Mouse (Mus musculus) heart, embryonic 15.5 days (tissue): Measurements from ENCODE around the gene Lgals7. TPM values are rescaled to one million over a fixed set of nuclear protein-coding genes. Genes with fewer than 3 reads are reported as not detected.
"Not testable (repeated sequence)": the region's sequence is repeated elsewhere in the genome, so short reads cannot be mapped to it uniquely, and the experiment has no call there.

ENCODE experiments used
- ATAC-seq: fragments of 200-750 bp; cut with Nextera tagmentation; replicated peaks from 2 replicates; pipeline ENCODE4 v1.8.0; 2017; ENCODE audit warnings: low read depth, moderate TSS enrichment; ENCODE audit not compliant: insufficient number of reproducible peaks, insufficient read depth, low FRiP score
- H3K27ac ChIP-seq: fragments of 300-500 bp; sonication (generic); 2 replicates; pipeline ENCODE4 v1.5.1; 2015; ENCODE audit warnings: mild to moderate bottlenecking, inconsistent platforms
- H3K27me3 ChIP-seq: fragments of 300-500 bp; sonication (generic); 2 replicates; pipeline ENCODE4 v1.6.1; 2015; ENCODE audit warnings: inconsistent platforms
- H3K36me3 ChIP-seq: fragments of 300-500 bp; sonication (generic); 2 replicates; pipeline ENCODE4 v1.6.1; 2015; ENCODE audit warnings: mild to moderate bottlenecking, inconsistent platforms
- H3K4me1 ChIP-seq: fragments of 300-500 bp; sonication (generic); replicated peaks from 2 replicates; pipeline ENCODE4 v1.6.1; 2015; ENCODE audit warnings: inconsistent platforms
- H3K4me2 ChIP-seq: fragments of 300-500 bp; sonication (generic); 2 replicates; pipeline ENCODE4 v1.6.1; 2015; ENCODE audit warnings: inconsistent platforms, mild to moderate bottlenecking, moderate library complexity
- H3K4me3 ChIP-seq: fragments of 300-500 bp; sonication (generic); 2 replicates; pipeline ENCODE4 v1.5.1; 2015; ENCODE audit warnings: mild to moderate bottlenecking, inconsistent platforms
- H3K9ac ChIP-seq: fragments of 300-500 bp; sonication (generic); 2 replicates; pipeline ENCODE4 v1.6.1; 2015; ENCODE audit warnings: mild to moderate bottlenecking, inconsistent platforms
- H3K9me3 ChIP-seq: fragments of 300-500 bp; sonication (generic); replicated peaks from 2 replicates; pipeline ENCODE4 v1.6.1; 2016; ENCODE audit warnings: inconsistent platforms
- WGBS: fragments of 180-500 bp; shearing (Covaris S2); methylation state at CpG from one replicate; pipeline ENCODE4 v1.1.7; 2015; ENCODE audit warnings: mixed read lengths; 5-methylcytosine and 5-hydroxymethylcytosine counted together
- polyA plus RNA-seq: library from polyadenylated mRNA; unstranded; fragments of >200 nt; fragmentation: Nextera tagmentation; extraction: Ambion mirVana; gene quantifications from 2 replicates; pipeline ENCODE4 v1.2.1, GENCODE M21; 2015

Lgals7 gene
- polyA plus RNA-seq, 1 experiment from 2014 or later = 2.7 TPM

DNA sequence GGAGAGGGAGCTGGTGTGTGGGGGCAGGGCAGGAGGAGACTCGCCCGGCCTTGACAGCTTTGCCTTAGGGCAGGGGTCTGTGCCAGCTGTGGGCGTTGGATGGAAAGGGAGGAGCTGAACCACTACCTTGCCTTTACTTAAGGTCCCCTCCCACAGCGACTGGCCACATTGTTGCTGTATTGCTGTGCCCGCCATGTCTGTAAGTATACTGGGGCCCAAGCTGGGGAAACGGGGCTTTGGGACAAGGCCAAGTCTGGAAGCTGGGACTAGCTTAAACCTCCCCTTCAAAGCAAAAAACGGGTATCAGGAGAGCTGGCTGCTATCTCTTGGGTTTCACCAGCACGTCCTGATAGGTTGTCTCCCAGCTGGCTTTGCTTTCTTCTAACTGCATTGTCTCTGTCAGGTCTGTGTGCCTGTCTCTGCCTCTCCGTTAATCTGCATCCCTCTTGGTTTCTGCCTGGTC is 666 bp downstream of the Lgals7 start:
- H3K4me2 ChIP-seq = peak overlapping the region; percentile 36
- peak overlapping the region; percentile 26; the same call in 1 of the 2 replicates for H3K27ac ChIP-seq
- 38% methylated on average over 9 of the region's 9 CpGs for WGBS
- no peaks in the 10 kb centered on the region for H3K9me3 ChIP-seq
- ATAC-seq = no peak
- no peak overlapping the region for H3K9ac ChIP-seq
- H3K4me3 ChIP-seq = no peak overlapping the region
- H3K36me3 ChIP-seq = no peaks in the 10 kb centered on the region
- H3K27me3 ChIP-seq = no peaks in the 10 kb centered on the region
- peaks cover 30% of the 10 kb centered on the region for H3K4me1 ChIP-seq

GRCm38 (mm10) chr7:28865481-28866300 is 2.0 kb downstream of the Lgals7 start:
- Histone ChIP-seq H3K27ac (no peak overlapping the region), H3K4me3 (peak overlapping the region; percentile 29), H3K27me3 (no peaks in the 10 kb centered on the region), H3K36me3 (no peaks in the 10 kb centered on the region), H3K4me1 (peaks cover 30% of the 10 kb centered on the region), H3K4me2 (peak overlapping the region; percentile 58), H3K9me3 (no peaks in the 10 kb centered on the region), H3K9ac (no peak overlapping the region)
- ATAC-seq = peak; percentile 51
- WGBS = 37% methylated on average over 33 of the region's 33 CpGs

DNA sequence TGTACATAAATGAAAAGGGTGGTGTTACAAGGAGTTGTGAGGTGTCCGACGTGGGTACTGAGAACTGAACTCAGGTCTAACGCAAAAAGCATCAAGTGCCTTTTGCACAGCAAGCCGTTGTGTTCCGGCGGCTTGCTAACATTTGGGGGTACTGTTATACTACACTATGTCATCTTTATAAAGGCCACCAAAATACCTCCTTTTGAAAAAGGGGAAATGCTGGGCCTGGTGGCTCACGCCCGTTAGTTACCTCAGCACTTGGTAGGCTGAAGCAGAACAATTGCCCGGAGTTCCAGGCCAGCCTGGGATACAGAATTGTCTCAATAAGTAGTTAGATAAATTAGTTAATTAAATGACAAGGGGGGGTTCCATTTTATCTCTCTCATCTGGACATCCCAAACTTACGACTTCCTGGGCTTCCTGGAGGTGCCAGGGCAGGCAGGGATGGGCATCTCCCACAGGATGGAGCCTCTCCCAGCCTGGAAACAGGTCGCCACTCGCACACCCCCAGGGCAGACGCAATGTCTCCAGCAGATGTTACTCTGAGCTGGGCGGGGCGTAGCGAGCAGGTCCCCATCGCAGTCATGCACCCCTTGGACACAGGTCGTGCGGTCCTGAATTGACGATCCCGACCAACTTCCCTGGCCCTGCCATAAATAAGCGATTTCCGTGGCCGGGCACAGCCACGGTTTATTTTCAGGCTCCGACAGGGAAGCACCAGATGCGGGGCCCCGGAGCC is 3.3 kb downstream of the Lgals7 start:
- H3K4me3 ChIP-seq = no peak overlapping the region
- no peak overlapping the region for H3K9ac ChIP-seq
- ATAC-seq = no peak
- 0 out of 2 replicates have a peak overlapping the region, but pooled peaks have one; percentile 15 for H3K27ac ChIP-seq
- no peaks in the 10 kb centered on the region for H3K9me3 ChIP-seq
- H3K36me3 ChIP-seq = no peaks in the 10 kb centered on the region
- 89% methylated on average over 28 of the region's 28 CpGs for WGBS
- peaks cover 30% of the 10 kb centered on the region for H3K4me1 ChIP-seq
- H3K27me3 ChIP-seq = no peaks in the 10 kb centered on the region
- peak overlapping the region; percentile 59; the same call in 1 of the 2 replicates for H3K4me2 ChIP-seq

DNA sequence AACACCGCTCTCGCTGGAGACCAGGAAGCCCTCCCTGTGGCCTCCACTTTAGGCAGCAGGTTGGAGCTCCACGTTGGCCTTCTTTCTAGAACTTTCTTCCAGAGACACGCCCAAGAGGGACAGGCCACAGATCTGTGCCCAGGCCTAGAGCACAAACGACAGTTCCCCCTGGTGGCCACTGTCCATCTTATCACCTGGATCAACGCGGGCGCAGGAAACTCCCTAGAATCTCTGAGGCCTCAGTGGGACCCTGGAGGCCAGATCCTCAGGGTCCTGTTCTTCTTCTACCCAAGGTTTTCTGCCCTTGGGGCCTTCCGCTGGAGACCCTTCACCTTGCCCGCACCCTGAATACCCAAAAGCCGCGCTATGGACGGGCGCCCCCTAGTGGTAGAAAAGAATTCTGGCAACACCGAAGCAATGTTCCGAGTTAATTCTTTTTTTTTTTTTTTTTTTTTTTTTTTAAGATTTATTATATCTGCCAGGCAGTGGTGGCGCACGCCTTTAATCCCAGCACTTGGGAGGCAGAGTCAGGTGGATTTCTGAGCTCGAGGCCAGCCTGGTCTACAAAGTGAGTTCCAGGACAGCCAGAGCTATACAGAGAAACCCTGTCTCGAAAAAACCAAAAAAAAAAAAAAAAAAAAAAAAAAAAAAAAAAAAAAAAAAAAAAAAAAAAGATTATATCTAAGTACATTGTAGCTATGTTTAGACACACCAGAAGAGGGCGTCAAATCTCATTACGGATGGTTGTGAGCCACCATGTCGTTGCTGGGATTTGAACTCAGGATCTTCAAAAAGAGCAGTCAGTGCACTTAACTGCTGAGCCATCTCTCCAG is 4.1 kb downstream of the Lgals7 start:
- H3K4me1 ChIP-seq = peaks cover 30% of the 10 kb centered on the region
- H3K9me3 ChIP-seq, H3K9ac ChIP-seq, H3K27me3 ChIP-seq, H3K36me3 ChIP-seq, ATAC-seq: not testable (repeated sequence)
- H3K27ac ChIP-seq = 0 out of 2 replicates have a peak overlapping the region, but pooled peaks have one; percentile 15
- peak overlapping the region; percentile 31; the same call in 1 of the 2 replicates for H3K4me3 ChIP-seq
- H3K4me2 ChIP-seq = peak overlapping the region; percentile 59
- WGBS = 27% methylated on average over 23 of the region's 23 CpGs

DNA sequence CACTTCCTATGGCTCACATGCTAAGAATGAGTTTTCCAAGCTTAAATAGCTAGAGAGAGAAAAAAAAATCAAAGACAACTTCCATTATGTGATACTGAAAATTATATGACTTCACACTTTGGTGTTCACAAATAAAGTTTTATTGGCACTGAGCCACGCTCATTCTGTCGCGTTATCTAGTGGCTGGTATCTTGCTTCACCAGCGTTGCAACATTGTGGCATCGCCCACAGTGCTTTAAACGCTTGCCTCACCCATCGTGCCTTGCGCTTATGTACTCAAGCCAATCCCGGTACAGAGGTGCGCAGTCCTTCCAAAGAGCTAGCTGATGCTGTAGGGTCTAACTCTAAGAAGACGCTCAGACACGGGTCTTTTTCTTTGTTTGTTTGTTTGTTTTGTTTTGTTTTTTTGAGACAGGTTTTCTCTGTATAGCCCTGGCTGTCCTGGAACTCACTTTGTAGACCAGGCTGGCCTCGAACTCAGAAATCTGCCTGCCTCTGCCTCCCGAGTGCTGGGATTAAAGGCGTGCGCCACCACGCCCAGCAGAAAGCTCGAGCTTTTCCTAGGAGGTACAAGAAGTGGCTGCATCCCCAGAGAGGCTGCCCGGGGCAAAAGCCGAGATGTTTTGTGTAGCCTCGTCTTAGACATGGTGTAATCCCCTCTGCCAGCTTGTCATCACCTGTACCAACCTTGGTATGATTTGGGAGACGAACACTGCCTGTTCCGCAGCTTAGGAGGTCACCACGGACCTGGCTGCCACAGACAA is 7.4 kb downstream of the Lgals7 start:
- Histone ChIP-seq H3K36me3 (no peaks in the 10 kb centered on the region), H3K27me3 (no peaks in the 10 kb centered on the region), H3K4me1 (peaks cover 10% of the 10 kb centered on the region), H3K9ac (no peak overlapping the region), H3K9me3 (no peaks in the 10 kb centered on the region), H3K4me2 (no peak overlapping the region), H3K4me3 (no peak overlapping the region), H3K27ac (no peak overlapping the region)
- no peak for ATAC-seq
- WGBS = 81% methylated on average over 24 of the region's 24 CpGs

DNA sequence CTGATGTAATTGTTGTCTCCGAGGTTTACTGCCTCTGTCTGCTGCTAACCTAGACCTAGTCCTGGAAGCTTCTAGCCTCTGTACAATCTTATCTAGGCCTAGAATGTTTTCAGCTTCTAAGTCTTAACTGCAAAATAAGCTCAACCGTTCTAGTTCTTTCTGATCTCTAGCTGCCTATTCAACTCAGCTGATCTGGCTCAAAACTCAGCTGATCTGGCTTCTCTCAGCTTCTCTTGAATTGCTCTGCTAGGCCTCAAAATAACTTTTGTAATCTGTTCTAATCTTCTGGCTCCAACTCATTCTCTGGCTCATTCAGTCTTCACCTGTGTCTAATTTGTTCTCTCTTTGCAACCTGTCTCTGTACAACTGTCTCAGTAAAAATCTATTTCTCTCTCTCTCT is 10.9 kb downstream of the Lgals7 start:
- 49% methylated on average over 2 of the region's 2 CpGs for WGBS

DNA sequence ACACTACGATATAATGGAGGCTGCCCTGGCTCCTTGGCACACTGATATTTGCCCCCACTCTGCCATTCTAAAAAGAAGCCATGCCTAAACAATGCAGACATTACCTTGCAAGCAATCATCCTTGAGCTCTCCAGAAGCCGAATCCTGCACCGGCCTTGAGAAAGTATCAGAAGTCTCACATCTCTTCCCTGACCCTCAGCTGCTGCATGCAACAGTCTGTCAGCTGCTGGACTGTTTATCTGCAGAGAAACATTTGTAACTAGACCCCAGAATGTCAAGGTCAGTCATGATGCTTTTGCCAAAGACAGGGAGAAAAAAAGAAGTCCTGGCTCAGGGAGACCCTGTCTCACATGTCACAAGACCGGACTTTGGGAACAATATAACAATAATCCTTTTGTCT is 12.4 kb downstream of the Lgals7 start:
- no peak overlapping the region for H3K4me3 ChIP-seq
- ATAC-seq = no peak
- WGBS = 63% methylated on average over 4 of the region's 4 CpGs

More for the DNA sequence above, 10.9 kb downstream of the Lgals7 start:
- no peak overlapping the region for H3K4me3 ChIP-seq
- no peak overlapping the region for H3K9ac ChIP-seq
- no peaks in the 10 kb centered on the region for H3K36me3 ChIP-seq
- no peak overlapping the region for H3K4me2 ChIP-seq
- no peak overlapping the region for H3K27ac ChIP-seq
- no peaks in the 10 kb centered on the region for H3K4me1 ChIP-seq
- no peaks in the 10 kb centered on the region for H3K9me3 ChIP-seq
- H3K27me3 ChIP-seq = no peaks in the 10 kb centered on the region
- ATAC-seq = no peak

GRCm38 (mm10) chr7:28877155-28877554 is 13.5 kb downstream of the Lgals7 start:
- Histone ChIP-seq H3K4me3 (no peak overlapping the region), H3K4me1 (no peaks in the 10 kb centered on the region), H3K4me2 (no peak overlapping the region), H3K27ac (no peak overlapping the region), H3K9ac (no peak overlapping the region), H3K36me3 (no peaks in the 10 kb centered on the region), H3K9me3 (no peaks in the 10 kb centered on the region), H3K27me3 (no peaks in the 10 kb centered on the region)
- ATAC-seq = no peak
- 71% methylated on average over 7 of the region's 7 CpGs for WGBS

More for the DNA sequence above, 12.4 kb downstream of the Lgals7 start:
- no peaks in the 10 kb centered on the region for H3K9me3 ChIP-seq
- no peak overlapping the region for H3K27ac ChIP-seq
- no peak overlapping the region for H3K9ac ChIP-seq
- no peaks in the 10 kb centered on the region for H3K4me1 ChIP-seq
- no peak overlapping the region for H3K4me2 ChIP-seq
- H3K27me3 ChIP-seq = no peaks in the 10 kb centered on the region
- no peaks in the 10 kb centered on the region for H3K36me3 ChIP-seq

- ATAC-seq = no peak
- H3K27ac ChIP-seq = no peak overlapping the region
These were observed 14.2 kb downstream of the Lgals7 start for GRCm38 (mm10) chr7:28877856-28878255.

DNA sequence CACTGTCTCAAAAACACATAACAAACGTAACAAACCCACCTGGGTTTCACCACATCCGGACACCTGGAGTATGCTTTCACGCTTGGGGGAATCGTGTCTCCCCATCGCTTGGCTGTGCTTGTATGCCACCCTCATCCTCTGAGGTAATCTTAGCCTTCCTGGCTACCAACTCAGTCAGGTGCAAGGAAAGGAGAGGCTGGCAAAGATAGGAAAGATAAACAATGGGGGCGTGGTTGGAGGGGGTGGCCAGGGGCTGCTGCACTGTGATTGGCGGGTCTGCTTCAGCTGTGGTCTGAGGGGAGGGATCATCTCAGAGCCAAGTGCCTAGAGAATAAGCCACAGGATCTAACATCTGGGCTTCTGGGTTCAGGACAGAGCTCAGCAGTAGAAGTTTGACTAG is 16.0 kb downstream of the Lgals7 start:
- no peak overlapping the region for H3K27ac ChIP-seq
- no peak overlapping the region for H3K9ac ChIP-seq
- ATAC-seq = no peak
- no peaks in the 10 kb centered on the region for H3K4me1 ChIP-seq
- no peak overlapping the region for H3K4me2 ChIP-seq
- 70% methylated on average over 7 of the region's 7 CpGs for WGBS
- no peaks in the 10 kb centered on the region for H3K27me3 ChIP-seq
- H3K4me3 ChIP-seq = no peak overlapping the region
- no peaks in the 10 kb centered on the region for H3K36me3 ChIP-seq
- no peaks in the 10 kb centered on the region for H3K9me3 ChIP-seq

More at GRCm38 (mm10) chr7:28877856-28878255, 14.2 kb downstream of the Lgals7 start:
- H3K9ac ChIP-seq = no peak overlapping the region
- WGBS = 73% methylated on average over 4 of the region's 4 CpGs
- no peak overlapping the region for H3K4me2 ChIP-seq
- no peaks in the 10 kb centered on the region for H3K4me1 ChIP-seq
- no peak overlapping the region for H3K4me3 ChIP-seq
- H3K27me3 ChIP-seq = no peaks in the 10 kb centered on the region
- no peaks in the 10 kb centered on the region for H3K36me3 ChIP-seq
- H3K9me3 ChIP-seq = no peaks in the 10 kb centered on the region
